Mouse (Mus musculus) bone marrow, adult 2 months (tissue): ENCODE results near the gene Etfdh.

Source experiments
- CTCF ChIP-seq: fragments of 200-500 bp; IDR thresholded peaks from 2 replicates; pipeline ENCODE4 v1.5.1; 2011; ENCODE audit warnings: low read length, control low read depth; ENCODE audit not compliant: control insufficient read depth, insufficient read depth
- POLR2A ChIP-seq: fragments of 200-500 bp; IDR thresholded peaks from 2 replicates; pipeline ENCODE4 v1.6.1; 2011; ENCODE audit warnings: low read depth, mild to moderate bottlenecking, control low read depth, low read length, borderline replicate concordance; ENCODE audit not compliant: control insufficient read depth

- no peak for TF ChIP-seq CTCF
- TF ChIP-seq POLR2A, result no peak
Observed at GRCm38 (mm10) chr3:79566716-79567691, 62.3 kb downstream of the Etfdh start.
